Mouse (Mus musculus): ENCODE data around the gene Tmem200a.
A peak's percentile ranks its signal among the peaks of the same experiment; 100 is the strongest.

Gene Tmem200a

GRCm38 (mm10) chr10:26078521-26079142 is at the start of gene Tmem200a:
TSS of gene Tmem200a (minus strand) at chr10:26079052.
- DNase-seq: peak; percentile 89

DNA sequence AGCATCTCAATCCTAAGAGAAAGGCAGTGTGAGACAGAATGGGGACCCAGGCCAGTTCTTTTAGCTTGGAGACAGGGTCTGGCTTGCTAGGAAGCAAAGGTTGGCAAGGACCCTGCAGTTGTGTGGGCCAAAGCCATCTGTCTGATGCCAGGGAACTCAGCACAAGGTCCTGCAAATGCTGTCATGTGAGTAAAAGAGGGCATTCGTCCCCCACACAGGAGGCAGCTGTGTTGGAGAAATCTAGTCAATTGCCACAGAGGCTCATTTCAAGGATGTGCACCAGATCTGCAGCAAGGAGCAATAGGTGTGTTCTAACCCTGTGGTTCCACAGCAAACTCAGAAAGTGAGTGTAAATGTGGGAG is 41.0 kb upstream of the Tmem200a start:
- peak; percentile 68 for DNase-seq

DNA sequence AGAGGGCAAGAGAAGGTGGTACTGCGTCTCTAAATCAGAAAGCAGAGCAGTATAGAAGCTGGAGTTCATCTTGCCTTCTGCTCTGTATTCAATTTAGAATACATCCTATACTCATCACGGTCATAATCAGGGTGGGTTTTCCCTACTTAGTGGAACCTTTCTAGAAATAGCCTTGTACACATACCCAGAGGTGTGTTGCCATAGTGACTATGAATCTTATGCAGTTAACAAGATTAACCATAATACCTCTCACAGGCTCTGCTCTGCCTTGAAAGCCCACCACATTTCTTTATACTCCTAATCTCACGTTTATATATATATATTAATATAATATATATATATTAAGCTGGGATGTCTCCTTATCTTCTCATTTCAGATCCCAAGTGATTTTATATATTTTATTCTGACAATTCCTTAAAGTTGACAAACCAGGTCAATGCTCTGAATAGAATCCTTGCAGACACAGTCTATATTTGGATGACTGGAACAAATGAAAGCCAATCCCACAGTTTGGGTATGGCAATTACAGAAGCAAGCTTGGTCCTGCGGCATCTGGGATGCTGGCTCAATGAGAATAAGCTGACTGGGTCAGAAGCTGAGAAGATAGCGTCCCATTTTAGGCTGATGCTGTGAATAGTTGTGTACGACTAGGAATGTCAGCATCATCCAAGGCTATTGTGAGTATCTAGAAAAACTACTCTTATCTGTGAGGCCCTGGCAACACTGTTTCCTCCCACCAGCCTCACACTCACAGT is 40.4 kb upstream of the Tmem200a start:
- DNase-seq: peak; percentile 58

GRCm38 (mm10) chr10:26114409-26114808 is 35.6 kb upstream of the Tmem200a start:
- DNase-seq: peak; percentile 21

- DNase-seq: no peak
Observed at GRCm38 (mm10) chr10:26103330-26103982, 24.6 kb upstream of the Tmem200a start.

DNA sequence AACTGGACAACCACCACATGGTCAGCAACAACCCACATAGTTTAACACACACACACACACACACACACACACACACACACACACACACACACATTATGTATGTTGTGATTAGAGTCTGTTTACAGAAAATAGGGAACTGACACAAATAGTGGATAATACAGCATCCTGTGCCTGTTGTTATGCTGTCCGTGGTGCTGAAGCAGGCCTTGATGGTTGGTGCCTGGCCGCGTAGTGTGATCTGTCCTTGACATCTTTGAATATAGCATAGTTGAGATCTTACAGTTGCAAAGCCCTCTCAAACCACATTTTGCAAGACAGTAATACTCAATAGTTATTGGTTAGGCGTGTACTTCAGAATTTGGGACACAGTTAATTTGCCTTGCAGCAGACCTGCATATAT is 3.2 kb upstream of the Tmem200a start:
- no peak for DNase-seq

- DNase-seq: no peak
Observed at GRCm38 (mm10) chr10:26079678-26080077, 826 bp upstream of the Tmem200a start.

DNA sequence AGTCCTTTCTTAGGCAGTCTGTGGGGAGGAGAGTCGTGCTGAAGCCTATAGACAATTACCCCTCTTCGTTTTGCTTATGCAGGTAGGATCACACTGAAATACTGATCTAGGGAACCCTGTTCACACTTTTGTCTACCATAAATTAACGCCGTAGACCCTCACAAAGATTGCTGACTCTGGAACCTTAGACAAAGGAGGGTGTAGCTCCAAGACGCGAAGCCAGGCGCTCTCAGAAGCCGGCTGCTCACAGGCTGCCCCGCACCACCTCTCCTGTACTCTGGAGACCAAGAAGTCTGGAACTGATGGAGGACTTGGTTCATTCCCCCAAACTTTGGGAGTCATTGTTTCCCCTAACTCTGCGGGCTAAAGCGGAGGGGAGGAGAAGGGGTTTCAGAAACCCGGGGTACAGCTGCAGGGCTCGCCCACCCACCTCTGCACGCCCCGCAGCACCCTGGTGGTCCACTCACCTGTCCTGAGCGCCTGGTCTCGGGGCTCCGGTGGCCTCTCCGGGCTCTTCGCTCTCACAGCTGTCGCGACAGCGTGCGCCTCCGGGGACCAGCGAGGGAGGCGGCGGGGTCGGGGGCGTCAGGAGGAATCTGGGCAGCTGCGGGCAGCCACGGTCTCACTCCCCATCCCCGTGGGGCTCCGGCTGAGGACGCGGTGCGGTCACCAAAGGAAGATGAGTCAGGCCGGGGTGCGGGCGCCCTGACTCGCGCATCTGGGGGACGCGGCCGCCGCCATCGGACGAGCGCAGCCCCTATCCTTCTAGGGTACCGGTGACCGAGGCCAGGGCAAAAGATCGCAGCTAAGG is 976 bp downstream of the Tmem200a start, which contains the start of gene Gm9767:
Gene Gm9767, plus strand, starts transcription at position 585 of the 811 bp plus-strand sequence.
- DNase-seq: no peak

DNA sequence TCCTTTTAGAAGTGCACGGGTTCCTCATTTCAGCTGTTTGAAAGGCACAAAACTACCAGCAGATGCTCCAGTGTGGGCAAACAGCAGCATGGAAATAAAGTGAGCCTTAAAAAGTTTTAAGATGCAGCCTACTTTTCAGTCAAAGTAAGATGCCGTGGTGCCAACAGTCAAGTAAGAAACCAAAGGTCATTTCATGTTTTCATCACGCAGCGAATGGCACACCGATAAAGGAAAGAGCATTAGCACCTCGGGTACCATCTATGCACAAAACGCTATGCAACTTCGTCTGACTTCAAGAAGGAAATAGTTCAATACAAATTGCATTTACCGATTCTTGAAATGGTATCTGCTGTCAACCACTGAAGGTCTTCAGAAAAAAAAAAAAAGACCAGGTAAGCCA is 1.9 kb downstream of the Tmem200a start:
- no peak for DNase-seq

GRCm38 (mm10) chr10:26071986-26072385 is 6.9 kb downstream of the Tmem200a start:
- peak; percentile 82 for DNase-seq

DNA sequence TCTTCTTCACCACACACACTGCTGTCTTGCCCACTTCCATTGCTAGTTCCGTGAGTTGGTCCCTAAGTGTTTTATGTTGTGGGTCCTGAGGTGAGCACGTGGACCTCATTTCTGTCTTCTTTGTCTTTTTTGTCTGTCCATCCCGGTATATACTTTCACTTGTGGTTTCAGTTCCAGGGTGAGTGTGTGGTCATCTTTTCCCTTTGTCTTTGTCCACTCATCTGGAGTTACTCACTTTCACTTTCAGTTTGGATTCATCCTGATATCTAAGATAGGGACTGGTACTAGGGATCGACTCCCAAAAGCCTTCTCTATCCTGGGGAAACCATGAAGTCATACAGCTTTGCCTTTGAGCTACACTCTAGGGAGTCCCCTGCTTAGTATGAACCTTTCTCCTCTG is 15.8 kb downstream of the Tmem200a start:
- DNase-seq: peak; percentile 12

DNA sequence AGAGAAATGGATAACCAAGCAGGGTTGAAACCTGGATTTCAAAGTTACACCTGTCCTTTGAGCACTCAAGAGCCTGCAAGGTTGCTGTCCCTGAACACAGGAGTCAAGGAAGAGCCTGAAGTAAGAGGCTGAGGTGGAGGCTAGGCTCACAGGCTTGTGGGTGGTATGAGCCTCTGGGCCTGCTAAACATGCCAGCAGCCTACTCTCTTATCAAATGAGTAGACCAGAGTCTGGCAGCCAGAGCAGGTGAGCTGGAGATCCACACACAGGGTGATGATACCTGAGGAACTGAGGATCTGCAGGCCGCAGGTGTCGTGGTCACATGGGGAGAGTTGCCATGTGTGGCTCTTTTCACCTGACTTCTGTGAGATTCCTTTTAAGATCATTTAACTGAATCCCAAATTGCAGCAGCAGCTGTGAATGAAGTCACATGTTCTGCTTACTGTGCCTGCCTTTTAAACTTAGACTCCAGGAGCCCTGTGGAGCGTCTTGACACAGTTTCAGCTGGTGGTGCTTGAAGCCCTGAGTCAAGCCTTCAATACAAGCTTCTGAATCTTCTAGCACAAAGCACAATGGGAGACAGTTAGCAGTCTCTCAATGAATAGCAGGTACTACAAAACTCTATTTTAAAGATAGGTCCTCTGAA is 19.1 kb downstream of the Tmem200a start:
- peak; percentile 64 for DNase-seq

GRCm38 (mm10) chr10:26051177-26051576 is 27.7 kb downstream of the Tmem200a start:
- no peak for DNase-seq

DNA sequence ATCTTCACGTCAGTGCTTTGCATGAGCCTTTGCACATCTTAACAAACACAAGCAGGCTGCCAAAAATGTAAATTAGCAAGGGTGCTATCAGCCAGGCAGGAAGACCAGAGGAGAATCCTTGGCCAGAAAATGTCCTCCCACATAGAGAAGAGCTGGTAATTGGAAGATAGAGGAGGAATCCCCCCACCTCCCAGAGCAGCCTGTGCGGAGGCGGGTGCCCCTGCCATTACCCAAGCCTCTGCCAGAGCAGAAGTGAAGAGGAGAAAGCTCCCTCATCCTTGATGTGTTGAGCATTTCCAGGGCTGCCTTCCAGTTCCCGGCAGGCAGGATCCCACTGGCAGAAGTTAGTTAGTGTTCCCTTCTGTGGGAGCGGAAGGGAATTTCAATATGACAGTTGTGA is 43.9 kb downstream of the Tmem200a start:
- DNase-seq: peak; percentile 81

DNA sequence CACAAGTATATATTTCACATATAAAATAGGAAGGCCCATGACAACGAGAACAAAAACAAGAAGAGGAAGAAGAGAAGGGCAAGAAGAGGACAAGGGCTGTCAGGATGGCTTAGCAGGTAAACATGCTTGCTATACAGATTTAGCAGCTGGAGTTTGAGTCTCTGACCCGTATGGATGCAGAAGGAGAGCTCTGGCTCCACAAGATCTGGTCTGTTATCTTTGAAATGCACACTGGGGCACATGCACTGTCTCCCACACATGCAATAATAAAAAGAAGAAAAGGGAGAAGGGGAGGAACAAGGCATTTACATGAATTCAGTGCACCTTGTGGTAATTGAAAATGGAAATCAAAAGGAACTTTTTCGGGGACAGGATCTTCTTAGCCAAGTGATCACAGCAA is 60.1 kb downstream of the Tmem200a start:
- no peak for DNase-seq

GRCm38 (mm10) chr10:26014298-26014697 is 64.6 kb downstream of the Tmem200a start:
- DNase-seq: peak; percentile 40

DNA sequence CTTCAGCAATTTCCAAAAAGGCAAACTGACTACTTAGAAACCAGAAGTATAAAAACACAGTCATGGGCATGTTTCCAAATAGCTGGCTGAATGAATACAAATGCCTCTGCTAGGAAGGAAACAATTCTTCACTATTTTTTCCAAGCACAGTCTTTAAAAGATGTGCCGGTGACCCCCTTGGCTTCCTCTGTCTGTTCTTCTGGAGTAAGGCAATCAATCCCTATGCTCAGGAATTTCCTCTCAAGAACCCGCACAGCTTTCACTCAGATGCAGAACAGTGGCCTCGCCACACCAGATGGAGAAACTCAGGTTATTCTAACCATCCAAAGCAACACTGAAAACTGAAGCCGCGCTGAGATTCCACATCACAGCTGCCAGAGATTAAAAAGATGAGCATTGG is 69.9 kb downstream of the Tmem200a start:
- peak; percentile 36 for DNase-seq

GRCm38 (mm10) chr10:26005471-26005870 is 73.4 kb downstream of the Tmem200a start:
- peak; percentile 53 for DNase-seq

DNA sequence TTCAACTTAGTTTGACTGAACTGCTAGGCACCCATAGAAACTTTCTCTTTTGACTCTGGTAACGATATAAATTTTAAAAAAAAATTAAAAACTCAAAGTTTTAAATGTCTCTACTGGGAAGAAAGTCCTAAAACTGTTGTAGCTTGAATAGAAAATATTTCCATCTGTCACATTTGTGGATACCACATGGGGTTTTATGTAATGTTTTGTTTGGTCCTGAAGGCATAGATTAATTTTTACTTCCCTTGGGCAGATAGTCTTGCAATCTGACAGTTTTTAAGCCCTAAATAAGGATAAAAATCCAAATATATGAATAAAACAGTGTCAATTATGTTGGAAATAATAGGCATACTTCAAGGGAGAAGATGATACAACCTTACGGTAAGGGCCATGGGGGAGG is 78.0 kb downstream of the Tmem200a start:
- no peak for DNase-seq

- peak; percentile 92 for DNase-seq
Observed at GRCm38 (mm10) chr10:25999291-25999930, 79.4 kb downstream of the Tmem200a start.

DNA sequence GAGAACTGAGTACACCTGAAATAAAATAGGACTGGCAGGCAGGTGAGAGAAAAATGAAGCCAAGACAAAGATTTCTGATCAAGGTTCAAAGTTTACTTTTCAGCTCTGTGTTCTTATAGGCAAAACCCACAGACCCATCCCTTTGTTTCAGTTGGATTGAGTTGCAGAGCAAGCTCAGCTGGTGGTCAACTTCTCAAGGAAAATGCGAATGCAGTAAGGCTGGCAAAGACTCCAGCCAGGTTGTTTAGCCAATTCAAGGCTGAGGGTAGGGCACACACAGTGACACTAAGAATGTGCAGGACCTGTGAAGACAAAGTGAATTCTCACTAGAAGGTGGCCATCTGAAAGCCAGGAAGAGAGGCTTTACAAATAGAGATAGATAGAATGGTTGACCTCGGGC is 94.8 kb downstream of the Tmem200a start:
- DNase-seq: no peak

DNA sequence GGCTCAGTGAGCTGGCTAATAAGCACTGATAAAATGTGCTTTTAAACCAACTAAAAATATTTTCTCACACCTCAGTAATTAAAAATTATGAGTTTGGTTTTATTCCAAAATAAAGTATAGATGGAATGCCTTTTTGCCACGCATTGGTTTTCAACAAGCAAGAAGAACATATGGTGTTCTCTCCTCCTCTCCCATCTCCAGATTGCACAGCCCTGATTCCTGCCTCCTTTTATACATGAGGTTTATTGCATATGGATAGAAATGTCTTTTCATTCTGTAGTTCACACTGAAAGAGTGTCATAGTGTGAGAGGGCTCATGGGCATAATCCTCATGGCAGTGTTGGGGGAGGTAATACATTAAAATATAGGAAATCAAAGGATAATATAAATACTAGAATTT is 96.2 kb downstream of the Tmem200a start:
- DNase-seq: no peak
